ENCODE assay signal across 8 mouse cellular contexts in genomic region chr6:113012495-113012941, GRCm38 (mm10). TPM values are rescaled to one million over a fixed set of nuclear protein-coding genes. Genes with fewer than 3 reads are reported as not detected.
DNase-seq lines count a peak whose midpoint lies in the region; ATAC-seq and TF ChIP-seq lines count a peak whose summit lies in the region.

No protein-coding gene starts in this region.

- peak; percentile 40 to 43 for DNase-seq in lung, adult 18-20 months
- DNase-seq in lung, adult 2 months, result no peak
- no peak for DNase-seq in heart, embryonic 10.5 days (ENCODE audit: low spot score)
- DNase-seq in kidney, adult 8-10 months, result peak; percentile 72 to 78
- peak; percentile 50 for DNase-seq in ovary, postnatal 14 days (ENCODE audit: low spot score)

- 0 out of 2 replicates have a peak, but pooled peaks have one; percentile 34 for ATAC-seq in embryonic facial prominence, embryonic 15.5 days (ENCODE audit: insufficient number of reproducible peaks, low FRiP score, low TSS enrichment, low read depth)
- ATAC-seq in limb, embryonic 15.5 days (ENCODE audit: insufficient number of reproducible peaks, low FRiP score, low TSS enrichment, low read depth), result peak; percentile 42; the same call in 1 of the 2 replicates
- no peak for ATAC-seq in megakaryocyte progenitor cell, adult 5-6 weeks (replicated peaks; ENCODE audit: poor library complexity)

- peak overlapping the region; percentile 72 for H3K27ac ChIP-seq in embryonic facial prominence, embryonic 15.5 days (replicated peaks)
- peak overlapping the region; percentile 30; the same call in 1 of the 2 replicates for H3K27ac ChIP-seq in heart, embryonic 10.5 days
- H3K27ac ChIP-seq in limb, embryonic 15.5 days, result peak overlapping the region; percentile 82

- H3K36me3 ChIP-seq in embryonic facial prominence, embryonic 15.5 days, result no peaks in the 10 kb centered on the region
- H3K36me3 ChIP-seq in heart, embryonic 10.5 days, result no peaks in the 10 kb centered on the region
- H3K36me3 ChIP-seq in limb, embryonic 15.5 days, result no peaks in the 10 kb centered on the region

- H3K4me3 ChIP-seq in lung, adult 2 months (replicated peaks; ENCODE audit: extremely low read depth, low read depth, low read length), result no peak overlapping the region
- no peak overlapping the region for H3K4me3 ChIP-seq in embryonic facial prominence, embryonic 15.5 days (replicated peaks)
- H3K4me3 ChIP-seq in heart, embryonic 10.5 days, result no peak overlapping the region
- no peak overlapping the region for H3K4me3 ChIP-seq in limb, embryonic 15.5 days

- no peak for TF ChIP-seq CTCF in lung, adult 2 months (IDR thresholded peaks at IDR 0.05; ENCODE audit: insufficient read depth, low read length)

- no peaks in the 10 kb centered on the region for H3K9me3 ChIP-seq in embryonic facial prominence, embryonic 15.5 days (replicated peaks)
- no peaks in the 10 kb centered on the region for H3K9me3 ChIP-seq in heart, embryonic 10.5 days
- no peaks in the 10 kb centered on the region for H3K9me3 ChIP-seq in limb, embryonic 15.5 days

- H3K27me3 ChIP-seq in embryonic facial prominence, embryonic 15.5 days, result no peaks in the 10 kb centered on the region
- H3K27me3 ChIP-seq in heart, embryonic 10.5 days (ENCODE audit: insufficient read depth, poor library complexity, severe bottlenecking), result no peaks in the 10 kb centered on the region
- H3K27me3 ChIP-seq in limb, embryonic 15.5 days, result no peaks in the 10 kb centered on the region

- peak overlapping the region; percentile 8; the same call in 1 of the 2 replicates for H3K4me2 ChIP-seq in embryonic facial prominence, embryonic 15.5 days (replicated peaks)
- peak overlapping the region; percentile 20 for H3K4me2 ChIP-seq in limb, embryonic 15.5 days

- 0 out of 2 replicates have a peak, but pooled peaks cover 2% of the 10 kb centered on the region for H3K4me1 ChIP-seq in lung, adult 2 months (ENCODE audit: control insufficient read depth, insufficient read depth, low read length)
- no peaks in the 10 kb centered on the region for H3K4me1 ChIP-seq in embryonic facial prominence, embryonic 15.5 days
- peaks cover 3% of the 10 kb centered on the region; the same call in 1 of the 2 replicates for H3K4me1 ChIP-seq in heart, embryonic 10.5 days
- peaks cover 9% of the 10 kb centered on the region; the same call in 1 of the 2 replicates for H3K4me1 ChIP-seq in limb, embryonic 15.5 days

- no peak overlapping the region for H3K9ac ChIP-seq in embryonic facial prominence, embryonic 15.5 days
- no peak overlapping the region for H3K9ac ChIP-seq in limb, embryonic 15.5 days

- no peak for TF ChIP-seq POLR2A in lung, adult 2 months (IDR thresholded peaks at IDR 0.05; ENCODE audit: borderline replicate concordance, extremely low read depth, low read depth, low read length)

- whole genome bisulfite sequencing in lung, adult 2 months, result 26% methylated on average over 6 of the region's 6 CpGs
- 28% methylated on average over 6 of the region's 6 CpGs for WGBS in embryonic facial prominence, embryonic 15.5 days
- WGBS in heart, embryonic 10.5 days, result 56% methylated on average over 6 of the region's 6 CpGs
- 28% methylated on average over 6 of the region's 6 CpGs for WGBS in limb, embryonic 15.5 days

RNA-seq across cellular contexts. Expression of gene Thumpd3, which starts 33.5 kb away (rescaled TPM):
- polyA plus RNA-seq in lung, adult 2 months (2012; rRNA removed), result 3.5 and 5.8 TPM in 2 replicates
- 42.9 and 48.3 TPM in 2 replicates for polyA plus RNA-seq in embryonic facial prominence, embryonic 15.5 days (2015; fragmentation: Nextera tagmentation; extraction: Ambion mirVana)
- polyA plus RNA-seq in heart, embryonic 10.5 days (2016; fragmentation: Nextera tagmentation; extraction: Ambion mirVana), result 51.7 and 54.8 TPM in 2 replicates
- polyA plus RNA-seq in limb, embryonic 15.5 days (2015; fragmentation: Nextera tagmentation; extraction: Ambion mirVana), result 45.1 and 46.7 TPM in 2 replicates
- 87.0 and 96.9 TPM in 2 replicates for total RNA-seq in megakaryocyte progenitor cell, adult 5-6 weeks (2015)
- total RNA-seq in megakaryocyte progenitor cell, adult 5-6 weeks (2017), result 65.8 and 79.9 TPM in 2 replicates

Comparison
In these comparisons a context has a peak if more than half of its experiments do, and no peak if none do; other contexts are left out.
1. DNase-seq: peak in lung, adult 18-20 months (2 of 2), kidney, adult 8-10 months (2 of 2) and ovary, postnatal 14 days (single experiment); none in lung, adult 2 months (single experiment) and heart, embryonic 10.5 days (single experiment).
2. H3K27ac ChIP-seq: peak in every context shown above with its lines; median percentile 82 in limb, embryonic 15.5 days; 72 in embryonic facial prominence, embryonic 15.5 days; 30 in heart, embryonic 10.5 days.